Mouse (Mus musculus): ENCODE results near the gene Gnat3.
"Not testable (repeated sequence)": the region's sequence is repeated elsewhere in the genome, so short reads cannot be mapped to it uniquely, and the experiment has no call there.

Gene Gnat3
- long read RNA-seq, experiment 1: 0 reads
- long read RNA-seq, experiment 2: 0 reads

DNA sequence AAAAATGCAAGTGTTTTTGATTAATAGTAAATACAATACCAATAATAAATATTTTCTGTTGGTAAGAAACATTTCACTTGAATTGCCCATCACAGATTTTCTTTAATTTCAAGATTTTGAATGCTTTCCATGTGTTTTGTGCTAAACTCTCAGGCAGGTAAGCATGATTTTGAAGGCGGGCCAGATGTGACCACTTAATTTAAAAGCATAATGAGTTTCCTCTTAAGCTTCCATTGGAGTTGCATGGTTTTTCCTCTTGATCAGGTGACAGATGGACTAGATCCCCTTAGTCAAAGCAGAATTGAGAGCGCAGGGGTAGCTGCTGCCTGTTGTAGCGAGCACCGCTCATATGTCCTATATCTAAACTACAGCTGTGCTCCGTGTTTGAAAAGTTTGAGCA, at the start of gene Gnat3:
Gnat3 (plus strand) TSS at position 301 of the 400 bp plus-strand sequence.
- intact Hi-C loops (cut with DNase I): no loop called here

DNA sequence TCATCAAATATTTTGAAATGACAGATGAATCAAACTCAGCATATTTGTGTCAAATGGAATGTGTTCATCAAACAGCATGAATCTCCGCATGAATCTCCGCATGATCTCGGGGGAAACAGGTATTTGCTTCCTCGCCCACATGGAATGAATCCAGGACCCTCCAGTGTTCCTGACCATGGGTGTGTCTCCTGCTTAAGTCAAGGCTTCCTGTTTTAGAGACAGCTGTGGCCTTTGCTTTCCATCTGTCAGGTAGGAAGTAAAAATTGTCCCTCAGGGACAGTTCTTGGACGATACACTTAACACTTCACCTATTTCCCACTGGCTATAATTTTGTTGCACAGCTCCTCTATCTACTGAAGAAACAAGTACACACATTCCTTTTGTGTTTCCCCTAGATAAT, 43.4 kb upstream of the Gnat3 start:
- intact Hi-C loops (cut with DNase I): no loop called here

DNA sequence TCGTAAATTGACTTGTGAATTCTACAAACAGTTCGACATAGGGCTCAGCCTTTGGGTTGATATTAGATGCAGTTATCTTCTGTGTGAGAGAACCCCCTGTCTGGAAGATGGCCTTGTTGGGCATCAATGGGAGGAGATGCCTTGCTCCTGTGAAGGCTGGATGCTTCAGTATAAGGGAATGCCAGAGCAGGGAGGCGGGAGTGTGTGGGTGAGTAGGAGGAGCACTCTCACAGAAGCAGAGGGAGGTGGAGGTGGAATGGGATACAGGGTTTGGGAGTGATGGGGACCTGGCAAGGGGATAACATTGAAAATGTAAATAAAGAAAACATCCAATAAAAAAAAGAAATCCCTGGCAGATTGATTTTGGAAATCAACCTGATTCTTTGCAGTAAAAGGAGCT, 38.7 kb upstream of the Gnat3 start:
- intact Hi-C loops (cut with DNase I): no loop called here

DNA sequence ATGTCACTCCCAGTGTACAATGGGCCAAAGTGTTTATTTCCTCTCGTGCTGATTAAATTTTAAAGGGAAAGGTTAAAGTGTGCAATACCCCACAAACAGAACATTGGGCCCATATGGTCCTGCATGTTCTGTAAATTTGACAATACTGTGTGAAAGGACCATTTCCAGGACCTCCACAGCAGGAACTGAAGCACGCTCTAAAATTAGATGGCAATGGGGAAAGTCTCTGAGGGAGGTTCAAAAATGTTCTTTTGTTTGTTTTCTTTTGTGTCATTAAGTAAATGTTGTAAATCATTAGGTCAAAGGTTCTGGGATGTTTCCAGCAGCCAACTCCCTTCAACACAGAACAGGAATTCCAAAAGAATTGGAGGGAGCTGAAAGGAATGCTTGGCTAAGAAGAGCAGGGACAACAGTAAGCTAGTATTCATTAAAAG, 38.2 kb upstream of the Gnat3 start:
- intact Hi-C loops (cut with DNase I): no loop called here

DNA sequence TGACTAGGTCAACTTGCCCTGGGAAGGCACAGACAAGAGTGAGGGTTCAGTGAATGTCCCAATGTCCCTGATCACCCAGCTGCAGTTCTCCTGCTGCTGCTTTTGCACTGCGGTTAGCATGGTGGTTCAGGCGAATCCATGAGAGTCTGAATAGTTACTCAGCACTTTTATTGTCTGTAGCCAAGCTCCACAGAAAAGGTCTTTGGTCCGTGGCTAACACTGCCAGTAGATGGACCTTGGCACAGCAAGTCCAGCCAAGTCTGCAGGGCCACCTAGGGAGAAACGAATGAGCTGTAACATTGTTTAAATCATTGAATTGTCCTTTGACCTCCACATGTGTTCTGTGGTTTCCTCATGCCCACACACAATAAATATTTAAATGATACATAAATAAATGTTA, 33.9 kb upstream of the Gnat3 start:
- intact Hi-C loops (cut with DNase I): no loop called here

DNA sequence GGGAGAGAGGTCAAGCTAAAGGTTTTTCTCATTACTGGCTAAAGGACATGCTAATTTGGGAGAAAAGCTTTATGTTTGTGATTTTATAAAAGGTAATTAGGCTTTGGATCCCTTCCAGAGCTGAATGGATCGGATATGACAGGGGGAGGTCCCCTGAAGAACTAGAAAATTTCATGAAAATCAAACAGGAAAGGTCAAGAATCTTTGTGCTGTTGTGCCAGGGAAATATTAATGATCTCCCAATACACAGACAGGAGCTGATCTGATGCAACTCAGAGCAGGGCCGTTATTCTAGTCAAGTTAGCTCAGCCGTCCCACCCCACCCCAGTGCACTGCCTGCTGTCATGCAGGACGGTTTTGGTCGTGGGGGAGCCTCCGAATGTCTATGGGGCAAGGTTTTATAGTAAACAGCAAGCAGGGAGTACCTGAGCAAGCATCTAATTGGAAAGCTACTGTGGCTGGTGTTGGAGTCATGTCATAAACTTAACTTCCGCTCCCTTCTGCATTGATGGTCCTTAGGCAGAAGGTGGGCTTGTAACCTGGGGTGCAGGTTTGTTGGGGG, 33.3 kb upstream of the Gnat3 start:
- intact Hi-C loops (cut with DNase I): no loop called here

DNA sequence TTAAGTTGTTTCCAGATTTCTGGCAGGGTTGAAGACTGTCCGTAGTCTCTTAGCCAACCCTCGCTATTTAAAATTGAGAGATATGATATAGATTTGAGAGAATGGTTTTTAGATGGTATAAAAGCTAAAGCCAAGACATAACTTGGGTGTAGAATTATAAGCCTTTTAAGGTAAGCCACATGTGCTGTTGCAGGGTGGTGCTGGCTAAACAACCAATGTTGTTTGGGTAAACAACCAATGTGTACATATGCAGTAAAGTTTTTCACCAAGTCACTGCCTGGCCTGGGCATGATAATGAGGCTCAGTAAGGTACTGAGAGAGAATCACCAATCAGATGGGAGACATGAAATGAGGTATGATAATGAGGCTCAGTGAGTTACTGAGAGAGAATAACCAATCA, 30.8 kb upstream of the Gnat3 start:
- intact Hi-C loops (cut with DNase I): not testable (repeated sequence)

DNA sequence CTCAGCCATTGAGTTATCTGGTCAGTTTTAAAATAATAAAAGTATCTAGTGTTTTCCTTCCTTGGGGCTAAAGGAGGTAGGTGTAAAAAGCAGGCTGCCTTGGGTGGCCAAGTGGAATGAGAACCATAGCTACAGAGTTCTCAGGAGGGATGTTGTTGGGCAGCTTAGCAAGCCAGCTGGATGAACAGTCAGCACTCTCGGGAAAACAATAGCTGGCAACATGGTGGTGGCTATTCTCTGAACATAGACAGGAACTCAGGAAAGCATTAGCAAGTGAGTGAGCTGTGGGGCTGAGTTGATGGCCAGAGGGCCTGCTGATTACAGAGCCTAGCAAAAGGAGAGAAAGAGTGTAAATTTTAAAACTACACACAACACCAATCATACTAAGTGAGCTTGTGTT, 27.8 kb upstream of the Gnat3 start:
- intact Hi-C loops (cut with DNase I): no loop called here

DNA sequence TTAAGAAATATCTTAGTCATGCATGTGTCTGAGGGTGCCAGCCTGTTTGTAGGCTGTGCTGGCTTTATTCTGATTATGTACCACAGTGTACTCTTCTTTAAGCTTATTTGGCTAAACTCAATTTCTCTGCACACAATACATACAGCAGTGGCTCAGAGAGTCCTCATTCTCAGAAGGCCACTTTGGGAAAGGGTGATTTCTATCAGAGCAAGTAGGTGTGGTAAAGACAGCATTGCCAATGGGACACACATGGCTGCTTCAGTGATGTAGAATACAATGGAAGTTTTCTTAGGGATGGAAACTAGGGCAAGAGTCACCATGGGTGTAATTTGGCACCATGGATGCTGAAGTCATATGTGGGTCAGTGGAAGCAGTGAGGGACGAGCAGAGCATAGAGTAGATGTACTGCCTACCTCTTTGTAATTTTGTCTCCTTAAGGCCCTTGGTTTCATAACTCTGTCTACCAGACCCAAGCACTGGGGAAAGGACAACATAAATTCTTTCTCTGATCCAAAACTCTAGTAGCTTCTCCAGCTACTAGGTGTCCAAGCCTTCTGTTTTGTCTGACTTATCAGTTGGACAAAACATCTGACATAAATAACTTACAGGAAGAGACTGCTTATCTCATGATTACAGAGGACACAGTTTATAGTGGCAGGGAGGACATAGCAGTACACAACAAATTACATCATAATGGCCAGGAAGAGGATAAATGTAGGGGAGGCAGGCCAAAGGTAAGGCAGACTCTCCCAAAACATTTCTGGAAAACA, 24.0 kb upstream of the Gnat3 start:
- intact Hi-C loops (cut with DNase I): no loop called here

DNA sequence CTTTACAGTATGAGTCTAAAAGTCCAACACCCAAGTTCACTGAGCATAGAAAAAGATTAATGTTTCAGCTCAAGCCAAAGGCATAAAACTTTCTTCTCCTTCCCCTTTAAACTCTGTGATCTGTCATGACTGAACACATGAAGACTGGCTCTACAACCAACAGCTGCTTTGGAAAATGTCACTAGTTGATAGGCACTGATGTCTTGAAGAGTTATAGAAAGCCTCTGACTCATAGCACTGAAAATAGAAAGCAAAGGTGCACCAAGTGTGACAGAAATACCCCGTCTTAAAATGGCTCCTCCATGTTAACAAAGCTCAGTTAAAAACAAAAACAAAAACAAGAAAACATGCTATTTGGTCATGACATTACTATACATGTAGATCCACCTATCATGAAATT, 5.9 kb upstream of the Gnat3 start:
- intact Hi-C loops (cut with DNase I): no loop called here

DNA sequence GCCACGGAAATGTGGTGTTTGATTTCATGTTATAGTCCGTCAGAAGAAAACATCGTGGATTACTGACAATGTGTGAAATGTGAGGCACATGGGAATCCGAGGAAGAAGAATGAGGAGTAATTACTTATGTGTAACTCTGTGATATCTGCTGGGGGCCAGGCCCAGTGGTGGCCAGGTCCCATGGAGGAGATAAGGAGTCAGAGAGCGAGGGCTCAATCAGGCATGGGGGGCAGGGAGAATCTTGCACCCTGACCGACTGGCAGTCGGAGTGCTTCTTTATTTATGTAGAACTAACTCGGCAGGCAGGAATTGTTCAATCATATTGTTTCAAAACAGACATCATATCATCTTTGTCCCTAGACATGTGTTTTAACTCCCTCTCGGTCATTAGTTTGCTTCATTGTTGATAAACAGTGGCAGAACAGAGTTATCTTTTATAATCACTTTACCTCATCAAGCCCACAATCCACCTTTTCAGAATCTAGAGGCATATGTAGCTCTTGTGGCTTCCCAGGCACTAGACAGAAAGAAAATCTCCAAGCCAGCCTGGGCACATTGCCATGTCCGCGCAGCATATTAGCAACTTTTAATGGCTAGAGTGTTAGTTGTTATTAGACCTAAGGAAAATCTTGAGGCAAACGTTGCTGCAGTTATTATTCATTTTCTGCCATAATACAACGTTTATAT, 7.5 kb downstream of the Gnat3 start:
- intact Hi-C loops (cut with DNase I): no loop called here

DNA sequence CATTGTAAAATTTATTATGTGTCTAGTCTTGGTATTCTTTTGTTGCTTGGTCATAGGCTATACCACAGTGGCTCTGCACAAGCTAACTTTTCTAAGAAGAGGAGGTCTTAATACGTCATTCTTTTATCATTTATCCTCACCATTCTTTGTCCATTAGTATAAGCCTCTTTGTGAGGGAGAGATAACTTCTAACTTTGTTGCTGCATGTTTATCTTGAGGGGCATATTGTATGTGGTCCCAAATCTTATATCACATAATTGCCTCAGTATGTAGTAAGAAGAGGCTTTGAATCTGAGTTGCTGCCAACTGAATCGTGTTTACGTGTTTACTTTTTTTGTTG, 8.0 kb downstream of the Gnat3 start:
- intact Hi-C loops (cut with DNase I): no loop called here

DNA sequence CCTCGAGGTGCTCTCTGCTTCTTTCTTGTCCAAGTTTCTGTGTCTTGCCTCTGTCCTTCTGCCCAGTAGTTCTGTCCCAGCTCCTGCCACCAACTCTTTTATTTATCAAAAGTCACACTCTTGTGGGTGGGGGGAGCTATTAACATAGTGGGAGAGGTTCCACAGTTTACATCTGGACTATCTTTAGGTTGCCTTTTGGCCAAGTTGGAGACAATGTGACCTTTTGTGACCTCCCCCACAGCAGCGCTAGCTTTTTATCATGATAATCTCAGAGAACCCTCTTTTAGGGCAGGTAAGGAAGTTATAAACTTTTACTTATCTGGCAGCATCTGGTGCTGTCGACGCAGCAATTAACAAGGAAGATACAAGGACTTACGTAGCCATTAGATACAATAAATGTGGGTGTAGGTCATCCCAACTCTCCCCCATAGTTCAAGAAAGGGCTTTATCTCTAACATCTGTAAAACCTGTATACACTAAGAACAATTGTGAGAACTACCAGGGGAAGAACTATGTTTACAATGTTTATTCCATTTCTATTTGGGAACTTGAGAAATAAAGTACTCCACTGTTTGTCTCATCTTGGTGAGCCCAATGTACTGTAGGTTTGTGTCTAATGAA, 18.3 kb downstream of the Gnat3 start:
- intact Hi-C loops (cut with DNase I): no loop called here

DNA sequence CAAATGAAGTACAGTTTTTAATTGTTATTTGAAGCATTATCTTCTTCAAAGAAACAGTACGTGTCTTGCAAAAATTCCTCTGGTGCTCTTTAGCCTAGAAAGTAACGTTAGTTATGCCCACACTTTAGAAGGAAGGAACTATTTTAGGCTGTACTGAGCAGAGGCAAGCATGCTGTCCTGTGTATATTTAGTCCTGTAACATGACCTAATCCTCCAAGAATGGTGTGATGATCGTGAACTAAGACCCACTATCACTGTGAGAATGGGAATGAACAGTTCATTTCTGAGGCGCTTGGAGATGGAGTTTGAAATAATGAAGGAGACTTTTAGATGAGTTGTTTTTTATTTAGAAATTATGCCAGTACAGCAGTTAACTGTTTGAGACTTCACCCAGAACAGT, 20.4 kb downstream of the Gnat3 start:
- intact Hi-C loops (cut with DNase I): no loop called here

DNA sequence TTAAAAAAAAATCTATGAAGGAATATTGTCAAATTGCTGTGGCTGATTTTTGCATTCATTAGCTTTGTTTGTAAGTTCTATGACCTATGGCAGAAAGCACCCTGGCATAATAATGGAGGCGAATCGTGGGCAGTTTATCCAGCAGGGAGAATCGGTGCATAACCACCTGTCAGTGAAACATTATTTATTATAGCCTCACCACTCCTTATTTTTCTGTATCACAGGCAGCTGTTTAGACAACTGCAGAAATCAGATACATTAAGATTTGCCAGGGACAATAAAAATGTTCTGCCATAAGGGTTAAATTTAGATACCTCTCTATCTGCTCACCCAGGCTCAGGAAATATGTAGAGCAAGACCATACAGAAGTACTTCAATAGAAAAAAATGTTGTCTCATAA, 22.2 kb downstream of the Gnat3 start:
- intact Hi-C loops (cut with DNase I): no loop called here

DNA sequence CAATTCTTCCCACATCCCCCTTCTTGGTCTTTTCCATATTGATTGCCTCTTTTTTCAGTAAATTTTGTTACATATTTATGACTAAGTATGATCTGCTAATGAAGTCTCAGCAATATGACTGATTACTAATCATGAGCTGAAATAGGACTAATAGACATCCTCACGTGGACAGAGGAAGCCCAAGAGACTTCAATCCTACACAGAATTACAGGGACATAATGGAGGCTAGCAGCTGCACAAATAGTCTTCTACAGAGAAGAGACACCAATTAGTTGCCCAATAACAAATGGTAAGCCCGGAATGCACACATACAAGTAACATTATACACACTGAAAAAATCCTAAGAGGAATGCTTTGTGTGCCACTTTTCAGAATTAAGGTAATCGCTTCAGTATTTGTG, 24.3 kb downstream of the Gnat3 start:
- intact Hi-C loops (cut with DNase I): no loop called here

DNA sequence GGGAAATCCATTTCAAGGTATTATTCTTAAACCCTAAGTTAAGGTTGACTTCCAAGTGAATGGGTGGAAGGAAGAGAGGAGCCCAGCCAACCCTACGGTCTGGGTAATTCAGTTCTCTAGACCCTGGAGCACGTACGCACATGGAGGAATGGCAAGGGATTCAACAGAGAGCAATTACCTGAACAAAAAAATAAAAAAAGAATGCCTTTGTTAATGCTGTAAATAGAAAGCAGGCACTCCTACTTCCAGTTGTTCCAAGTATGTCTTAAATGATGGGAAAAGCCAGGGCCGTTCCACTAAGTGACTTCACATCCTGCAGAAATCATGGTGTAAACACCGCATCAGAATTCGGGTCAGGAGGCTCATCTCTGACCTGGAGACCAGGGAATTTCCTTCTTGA, 28.3 kb downstream of the Gnat3 start:
- intact Hi-C loops (cut with DNase I): no loop called here

DNA sequence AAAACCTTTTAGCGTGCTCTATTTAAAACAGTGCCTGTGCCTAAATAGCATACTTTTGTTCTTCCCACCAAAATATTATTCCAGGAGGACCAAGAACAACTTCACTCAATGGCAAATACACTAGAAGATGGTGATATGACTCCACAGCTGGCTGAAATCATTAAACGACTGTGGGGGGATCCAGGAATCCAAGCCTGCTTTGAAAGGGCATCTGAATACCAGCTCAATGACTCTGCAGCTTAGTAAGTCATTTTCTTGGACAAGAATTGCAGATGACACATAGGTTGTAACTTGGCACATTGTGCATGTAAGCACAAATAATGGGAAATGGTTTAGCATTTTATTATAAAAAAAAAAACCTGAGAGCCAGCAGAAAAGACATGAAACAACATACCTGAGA, 37.2 kb downstream of the Gnat3 start:
- intact Hi-C loops (cut with DNase I): no loop called here

DNA sequence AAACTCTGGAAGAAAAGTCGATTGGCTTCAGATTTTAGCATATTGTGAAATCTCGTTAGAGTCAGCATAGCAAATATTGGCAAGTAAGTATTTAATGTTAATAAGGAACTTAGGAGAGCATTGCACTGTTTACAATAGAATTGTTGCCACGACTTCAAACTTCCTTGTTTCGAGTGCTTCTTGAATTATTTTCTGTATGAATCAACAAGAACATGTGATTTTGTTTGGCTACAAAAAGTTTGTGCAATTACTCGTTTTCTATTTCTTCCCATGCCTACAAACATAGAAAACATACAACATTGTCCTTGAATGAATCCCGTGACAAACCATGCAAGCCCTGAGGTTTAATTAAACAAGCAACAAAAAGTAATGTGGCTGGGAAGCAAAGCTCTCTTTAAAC, 37.8 kb downstream of the Gnat3 start:
- intact Hi-C loops (cut with DNase I): no loop called here

DNA sequence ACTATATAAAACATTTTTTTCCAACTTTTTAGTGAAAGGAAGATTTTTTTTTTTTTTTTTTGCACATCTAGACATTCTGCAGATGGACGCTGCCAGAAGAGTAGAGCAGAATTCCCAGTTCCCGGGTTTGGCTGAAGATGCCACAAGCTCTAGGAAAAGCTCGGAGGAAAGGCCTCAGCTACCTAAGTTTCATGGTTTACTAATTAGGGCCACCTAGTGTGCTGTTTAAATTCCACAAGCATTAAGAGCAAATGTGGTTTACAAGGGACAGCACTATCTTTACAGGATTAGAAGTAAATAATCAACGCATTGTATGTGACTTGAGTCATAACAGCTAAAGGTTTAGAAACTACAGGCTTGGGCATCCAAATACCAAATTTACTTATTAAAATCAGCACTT, 39.3 kb downstream of the Gnat3 start:
- intact Hi-C loops (cut with DNase I): no loop called here

DNA sequence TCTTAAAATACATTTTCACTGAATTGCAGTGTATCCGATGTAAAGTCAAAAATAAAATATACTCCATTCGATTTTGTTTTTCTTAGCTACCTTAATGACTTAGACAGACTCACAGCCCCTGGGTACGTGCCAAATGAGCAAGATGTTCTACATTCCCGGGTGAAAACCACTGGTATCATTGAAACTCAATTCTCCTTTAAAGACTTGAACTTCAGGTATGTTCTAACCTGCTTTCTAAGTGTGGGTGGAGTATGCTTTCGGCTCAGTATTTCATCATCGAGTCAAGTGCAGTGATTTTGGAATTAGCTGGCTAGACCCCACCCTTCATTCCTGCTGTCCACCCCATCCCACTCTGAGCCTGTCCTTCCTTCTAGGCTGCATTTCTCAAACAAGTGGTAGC, 41.3 kb downstream of the Gnat3 start:
- intact Hi-C loops (cut with DNase I): no loop called here

DNA sequence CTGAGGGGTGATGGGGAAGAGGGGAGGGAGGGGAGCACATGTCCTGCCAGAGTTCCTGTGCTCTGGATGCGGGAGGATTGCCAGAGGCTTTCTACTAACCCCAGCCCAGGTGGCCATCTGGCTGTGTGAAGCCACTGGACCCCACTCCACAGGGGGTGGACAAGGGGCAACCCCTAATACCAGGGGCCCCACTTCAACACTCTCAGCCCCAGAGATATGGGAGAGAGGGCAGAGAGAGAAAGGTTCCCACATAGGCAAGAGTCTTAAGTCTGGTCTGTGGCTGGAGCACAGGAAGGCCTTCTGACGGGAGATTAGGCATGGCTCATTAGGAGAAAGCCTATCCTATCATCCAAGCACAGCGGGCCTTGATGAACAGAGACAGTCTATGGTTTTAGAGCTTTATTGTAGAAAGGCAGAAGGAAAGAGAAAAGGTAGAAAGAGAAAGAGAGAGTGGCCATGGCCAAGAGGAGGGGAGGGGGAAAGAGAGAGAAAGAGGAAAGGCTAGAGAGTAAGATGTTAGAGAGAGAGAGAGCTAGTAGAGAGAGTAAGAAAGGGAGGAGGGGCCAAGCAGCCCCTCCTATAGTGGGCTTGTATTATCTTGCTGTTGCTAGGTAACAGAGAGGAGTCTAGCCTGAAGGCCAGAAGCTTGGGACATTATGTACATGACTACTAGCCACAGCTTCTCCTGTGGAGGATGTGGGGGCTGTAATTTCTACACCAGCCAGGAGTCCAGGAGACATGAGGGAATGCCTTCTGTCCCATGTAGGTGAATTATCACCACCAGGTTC, 42.7 kb downstream of the Gnat3 start:
- intact Hi-C loops (cut with DNase I): no loop called here
